Mouse (Mus musculus): ENCODE data around the gene Cnga2.

The Cnga2 gene

GRCm38 (mm10) chrX:71991549-71991948 is at the start of gene Cnga2:
Gene Cnga2 (plus strand): TSS chrX:71991849.
- Histone ChIP-seq H3K9me3 (ENCODE audit: low read length) (no peaks in the 10 kb centered on the region), H3K4me3 (replicated peaks; ENCODE audit: low read length) (no peak within 1 kb of the TSS), H3K36me3 (ENCODE audit: insufficient read depth, low read length) (no peaks in the 10 kb centered on the region), H3K4me1 (replicated peaks; ENCODE audit: low read depth, low read length) (no peaks in the 10 kb centered on the region), H3K27me3 (ENCODE audit: insufficient read depth, low read length) (no peaks in the 10 kb centered on the region)
- TF ChIP-seq NANOG (IDR thresholded peaks at IDR 0.05; ENCODE audit: borderline replicate concordance, low read length) (no peak), CTCF (conservative IDR thresholded peaks at IDR 0.05; ENCODE audit: low read length) (no peak)

GRCm38 (mm10) chrX:71946631-71947030 is 45.0 kb upstream of the Cnga2 start:
- Histone ChIP-seq H3K27me3 (ENCODE audit: insufficient read depth, low read length) (no peaks in the 10 kb centered on the region), H3K9me3 (ENCODE audit: low read length) (no peaks in the 10 kb centered on the region), H3K4me3 (replicated peaks; ENCODE audit: low read length) (no peak overlapping the region), H3K36me3 (ENCODE audit: insufficient read depth, low read length) (no peaks in the 10 kb centered on the region), H3K4me1 (replicated peaks; ENCODE audit: low read depth, low read length) (no peaks in the 10 kb centered on the region)
- TF ChIP-seq NANOG (IDR thresholded peaks at IDR 0.05; ENCODE audit: borderline replicate concordance, low read length) = no peak
- peak; percentile 49 for TF ChIP-seq CTCF (conservative IDR thresholded peaks at IDR 0.05; ENCODE audit: low read length)
- no peak for TF ChIP-seq POU5F1 (IDR thresholded peaks at IDR 0.05; ENCODE audit: borderline replicate concordance, low read length)

GRCm38 (mm10) chrX:71958366-71958765 is 33.3 kb upstream of the Cnga2 start:
- no peaks in the 10 kb centered on the region for H3K36me3 ChIP-seq (ENCODE audit: insufficient read depth, low read length)
- peaks cover 4% of the 10 kb centered on the region; the same call in 1 of the 2 replicates for H3K4me1 ChIP-seq (replicated peaks; ENCODE audit: low read depth, low read length)
- H3K27me3 ChIP-seq (ENCODE audit: insufficient read depth, low read length) = peaks cover 7% of the 10 kb centered on the region; the same call in 1 of the 2 replicates
- H3K9me3 ChIP-seq (ENCODE audit: low read length) = no peaks in the 10 kb centered on the region
- no peak for TF ChIP-seq NANOG (IDR thresholded peaks at IDR 0.05; ENCODE audit: borderline replicate concordance, low read length)
- no peak for TF ChIP-seq CTCF (conservative IDR thresholded peaks at IDR 0.05; ENCODE audit: low read length)
- no peak for TF ChIP-seq POU5F1 (IDR thresholded peaks at IDR 0.05; ENCODE audit: borderline replicate concordance, low read length)
- no peak overlapping the region for H3K4me3 ChIP-seq (replicated peaks; ENCODE audit: low read length)

GRCm38 (mm10) chrX:71962073-71963051 is 29.3 kb upstream of the Cnga2 start, which contains the start of gene Prrg3:
Gene Prrg3 (plus strand): TSS chrX:71962624.
- no peak for TF ChIP-seq POU5F1 (IDR thresholded peaks at IDR 0.05; ENCODE audit: borderline replicate concordance, low read length)
- no peak for TF ChIP-seq CTCF (conservative IDR thresholded peaks at IDR 0.05; ENCODE audit: low read length)
- TF ChIP-seq NANOG (IDR thresholded peaks at IDR 0.05; ENCODE audit: borderline replicate concordance, low read length) = no peak
- peak within 1 kb of the TSS; percentile 81 for H3K4me3 ChIP-seq (replicated peaks; ENCODE audit: low read length)
- no peaks in the 10 kb centered on the region for H3K9me3 ChIP-seq (ENCODE audit: low read length)
- H3K4me1 ChIP-seq (replicated peaks; ENCODE audit: low read depth, low read length) = peaks cover 6% of the 10 kb centered on the region; the same call in 1 of the 2 replicates
- H3K36me3 ChIP-seq (ENCODE audit: insufficient read depth, low read length) = no peaks in the 10 kb centered on the region
- peaks cover 7% of the 10 kb centered on the region; the same call in 1 of the 2 replicates for H3K27me3 ChIP-seq (ENCODE audit: insufficient read depth, low read length)

- Histone ChIP-seq H3K36me3 (ENCODE audit: insufficient read depth, low read length) (no peaks in the 10 kb centered on the region), H3K4me1 (replicated peaks; ENCODE audit: low read depth, low read length) (peaks cover 6% of the 10 kb centered on the region; the same call in 1 of the 2 replicates), H3K27me3 (ENCODE audit: insufficient read depth, low read length) (peaks cover 7% of the 10 kb centered on the region; the same call in 1 of the 2 replicates), H3K4me3 (replicated peaks; ENCODE audit: low read length) (peak overlapping the region; percentile 81), H3K9me3 (ENCODE audit: low read length) (no peaks in the 10 kb centered on the region)
- TF ChIP-seq CTCF (conservative IDR thresholded peaks at IDR 0.05; ENCODE audit: low read length) (no peak), POU5F1 (IDR thresholded peaks at IDR 0.05; ENCODE audit: borderline replicate concordance, low read length) (no peak), NANOG (IDR thresholded peaks at IDR 0.05; ENCODE audit: borderline replicate concordance, low read length) (no peak)
Observed at GRCm38 (mm10) chrX:71963275-71963912, 28.3 kb upstream of the Cnga2 start.

- TF ChIP-seq POU5F1 (IDR thresholded peaks at IDR 0.05; ENCODE audit: borderline replicate concordance, low read length) (no peak), NANOG (IDR thresholded peaks at IDR 0.05; ENCODE audit: borderline replicate concordance, low read length) (no peak), CTCF (conservative IDR thresholded peaks at IDR 0.05; ENCODE audit: low read length) (no peak)
- Histone ChIP-seq H3K27me3 (ENCODE audit: insufficient read depth, low read length) (no peaks in the 10 kb centered on the region), H3K36me3 (ENCODE audit: insufficient read depth, low read length) (no peaks in the 10 kb centered on the region), H3K9me3 (ENCODE audit: low read length) (no peaks in the 10 kb centered on the region), H3K4me1 (replicated peaks; ENCODE audit: low read depth, low read length) (peaks cover 3% of the 10 kb centered on the region; the same call in 1 of the 2 replicates), H3K4me3 (replicated peaks; ENCODE audit: low read length) (no peak overlapping the region)
Observed at GRCm38 (mm10) chrX:71968216-71968615, 23.4 kb upstream of the Cnga2 start.

- no peaks in the 10 kb centered on the region for H3K4me1 ChIP-seq (replicated peaks; ENCODE audit: low read depth, low read length)
- no peak for TF ChIP-seq CTCF (conservative IDR thresholded peaks at IDR 0.05; ENCODE audit: low read length)
- no peak for TF ChIP-seq NANOG (IDR thresholded peaks at IDR 0.05; ENCODE audit: borderline replicate concordance, low read length)
- no peak for TF ChIP-seq POU5F1 (IDR thresholded peaks at IDR 0.05; ENCODE audit: borderline replicate concordance, low read length)
- no peaks in the 10 kb centered on the region for H3K9me3 ChIP-seq (ENCODE audit: low read length)
- no peaks in the 10 kb centered on the region for H3K36me3 ChIP-seq (ENCODE audit: insufficient read depth, low read length)
- no peaks in the 10 kb centered on the region for H3K27me3 ChIP-seq (ENCODE audit: insufficient read depth, low read length)
- H3K4me3 ChIP-seq (replicated peaks; ENCODE audit: low read length) = no peak overlapping the region
Observed at GRCm38 (mm10) chrX:71968816-71969215, 22.8 kb upstream of the Cnga2 start.

- no peaks in the 10 kb centered on the region for H3K27me3 ChIP-seq (ENCODE audit: insufficient read depth, low read length)
- no peak overlapping the region for H3K4me3 ChIP-seq (replicated peaks; ENCODE audit: low read length)
- H3K9me3 ChIP-seq (ENCODE audit: low read length) = no peaks in the 10 kb centered on the region
- TF ChIP-seq CTCF (conservative IDR thresholded peaks at IDR 0.05; ENCODE audit: low read length) = no peak
- no peak for TF ChIP-seq NANOG (IDR thresholded peaks at IDR 0.05; ENCODE audit: borderline replicate concordance, low read length)
- no peak for TF ChIP-seq POU5F1 (IDR thresholded peaks at IDR 0.05; ENCODE audit: borderline replicate concordance, low read length)
- no peaks in the 10 kb centered on the region for H3K4me1 ChIP-seq (replicated peaks; ENCODE audit: low read depth, low read length)
- no peaks in the 10 kb centered on the region for H3K36me3 ChIP-seq (ENCODE audit: insufficient read depth, low read length)
Observed at GRCm38 (mm10) chrX:71971325-71971724, 20.3 kb upstream of the Cnga2 start.

Data from E14TG2a.4 (cell line).